Mouse (Mus musculus) urinary bladder, adult 18-20 months (tissue): ENCODE results near the gene Klhl4.

Source experiments
- DNase-seq, 2 experiments: peaks; one replicate each; pipeline ENCODE4 v3.0.0; 2022; ENCODE audit warnings: low spot score in 2 of 2, mixed read lengths in 2 of 2

The Klhl4 gene

DNA sequence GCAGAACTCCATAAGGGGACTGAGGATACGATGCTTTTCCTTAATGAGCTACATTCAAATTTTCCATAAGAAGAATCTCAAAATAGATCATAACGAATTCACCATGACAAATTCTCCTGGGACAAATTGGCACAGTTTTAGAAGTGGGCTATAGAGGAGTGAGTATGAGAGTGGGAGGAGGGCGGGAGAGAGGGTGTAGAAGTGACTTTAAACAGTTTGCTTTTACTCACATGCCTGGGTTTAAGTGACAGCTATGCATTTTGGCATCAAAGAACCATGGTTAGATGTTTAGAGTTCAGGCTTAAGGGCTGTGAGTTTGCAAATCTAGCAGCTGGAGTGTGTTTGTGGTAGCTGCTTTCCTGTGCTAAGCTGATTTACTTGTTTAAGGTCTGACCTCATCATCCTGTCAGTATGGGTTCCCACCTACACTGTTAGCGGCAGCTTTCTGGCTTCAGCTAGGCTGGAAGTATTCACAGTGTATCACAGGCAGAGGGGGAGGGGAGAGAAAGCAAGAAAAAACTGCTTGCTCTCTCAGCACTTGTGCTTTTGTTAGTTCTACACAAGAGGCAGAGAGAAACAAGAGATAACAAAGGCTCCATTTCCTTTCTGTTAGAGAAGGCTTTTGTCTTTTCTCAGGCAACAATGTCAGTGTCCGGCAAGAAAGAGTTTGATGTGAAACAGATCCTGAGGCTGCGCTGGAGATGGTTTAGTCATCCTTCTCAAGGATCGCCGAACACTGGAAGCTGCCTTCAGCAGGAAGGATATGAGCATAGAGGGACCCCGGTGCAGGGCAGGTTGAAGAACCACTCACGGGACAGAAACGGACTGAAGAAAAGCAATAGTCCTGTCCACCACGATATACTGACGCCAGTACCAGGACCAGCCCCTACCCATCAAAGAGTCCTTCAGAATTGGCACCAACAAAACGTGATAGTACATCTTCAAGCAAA is at the start of gene Klhl4:
Gene Klhl4 (plus strand): TSS at position 552 of the 950 bp plus-strand sequence.
- no peak for DNase-seq

DNA sequence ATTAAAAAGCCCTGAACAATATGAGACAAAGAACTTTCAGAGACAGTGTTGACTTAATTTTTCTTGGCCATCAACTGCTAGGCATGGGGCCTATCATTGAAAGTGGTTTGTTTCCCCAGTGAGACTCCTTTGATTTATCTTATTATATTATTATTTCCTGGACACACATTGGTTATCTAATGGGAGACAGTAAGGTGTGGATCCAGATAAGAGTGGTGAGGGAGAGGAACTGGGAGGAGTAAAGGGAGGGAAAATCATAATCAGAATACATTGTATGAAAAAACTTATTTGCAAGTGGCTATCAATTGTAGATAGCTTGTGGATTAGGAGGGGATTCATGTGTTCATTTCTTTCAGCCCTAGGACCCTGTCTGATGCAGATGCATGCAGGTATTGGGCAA is 10.0 kb downstream of the Klhl4 start:
- no peak for DNase-seq

DNA sequence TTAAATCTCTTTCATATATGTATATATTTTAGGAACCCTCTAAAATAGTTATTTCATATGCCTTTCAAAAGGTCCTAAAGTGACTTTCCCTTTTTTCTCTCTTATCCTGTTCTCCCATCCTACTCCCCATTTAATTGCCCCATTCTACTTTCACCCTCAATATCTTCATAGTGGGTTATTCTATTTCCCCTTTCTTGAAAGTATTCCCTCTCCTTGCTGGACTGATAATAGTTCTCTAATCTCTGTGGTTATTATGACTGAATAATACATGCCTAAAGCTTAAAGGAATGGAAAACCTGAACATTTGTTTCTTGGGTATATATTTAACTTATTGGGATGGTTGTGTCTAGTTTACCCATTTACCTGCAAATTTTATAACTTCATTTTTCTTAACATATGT is 12.6 kb downstream of the Klhl4 start:
- DNase-seq, result no peak

DNA sequence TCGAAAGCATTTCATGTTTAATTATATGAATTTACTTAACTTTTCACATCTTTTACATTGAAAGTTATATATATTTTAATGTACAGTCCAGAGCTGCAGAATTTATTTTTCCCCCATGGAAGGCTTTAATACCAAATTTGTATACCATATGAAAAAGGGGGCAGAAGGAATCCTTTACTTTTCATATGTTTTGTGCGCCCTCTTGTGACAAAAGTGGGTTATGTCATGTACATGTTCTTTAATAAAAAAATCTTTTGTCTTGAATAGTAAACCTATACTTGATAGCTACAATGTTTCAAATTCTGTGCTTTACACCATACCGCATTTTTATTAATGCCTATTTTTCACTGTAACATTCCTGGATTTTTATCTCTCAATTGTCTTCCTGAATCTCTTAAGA is 84.0 kb downstream of the Klhl4 start:
- DNase-seq, result no peak

DNA sequence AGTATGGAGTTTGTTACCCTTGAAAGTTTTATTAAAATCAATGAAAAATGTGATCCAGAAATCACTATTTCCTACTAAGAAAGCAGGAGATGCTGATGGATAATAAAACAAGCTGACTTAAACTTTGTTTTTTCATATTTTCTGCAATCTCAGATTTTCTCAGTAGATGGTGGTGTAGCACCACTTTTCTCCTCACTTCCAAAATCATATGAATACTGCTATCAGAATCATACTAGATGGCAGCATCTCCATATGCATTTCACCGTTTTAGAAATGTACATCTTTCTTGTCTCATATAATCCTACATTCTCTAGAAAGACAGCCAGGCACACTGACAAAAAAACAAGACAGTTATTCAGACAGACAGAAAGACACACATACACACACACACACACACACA is 108.2 kb downstream of the Klhl4 start:
- DNase-seq, result no peak
